Mouse (Mus musculus) liver, embryonic 12.5 days (tissue): ENCODE measurements at regions not wholly inside any gene's neighbourhood (a gene's known extent, or its start where the extent isn't known, plus 50 kb on each side); places are given as distances from the start of the nearest gene placed in this dataset.

Experiments
- ATAC-seq: fragments of 200-750 bp; cut with Nextera tagmentation; 2 replicates; pipeline ENCODE4 v1.8.0; 2017; ENCODE audit warnings: moderate number of reproducible peaks, mild to moderate bottlenecking, moderate library complexity
- H3K27ac ChIP-seq: fragments of 300-500 bp; sonication (generic); 2 replicates; pipeline ENCODE4 v1.5.1; 2016; ENCODE audit warnings: mild to moderate bottlenecking
- H3K27me3 ChIP-seq: fragments of 300-500 bp; sonication (generic); replicated peaks from 2 replicates; pipeline ENCODE4 v1.6.1; 2016; ENCODE audit warnings: mild to moderate bottlenecking, moderate library complexity
- H3K36me3 ChIP-seq: fragments of 300-500 bp; sonication (generic); 2 replicates; pipeline ENCODE4 v1.6.1; 2016; ENCODE audit warnings: mild to moderate bottlenecking, moderate library complexity
- H3K4me1 ChIP-seq: fragments of 300-500 bp; sonication (generic); 2 replicates; pipeline ENCODE4 v1.6.1; 2016
- H3K4me2 ChIP-seq: fragments of 300-500 bp; sonication (generic); 2 replicates; pipeline ENCODE4 v1.6.1; 2016; ENCODE audit warnings: mild to moderate bottlenecking, moderate library complexity
- H3K4me3 ChIP-seq: fragments of 300-500 bp; sonication (generic); 2 replicates; pipeline ENCODE4 v1.5.1; 2016; ENCODE audit warnings: mild to moderate bottlenecking, moderate library complexity
- H3K9ac ChIP-seq: fragments of 300-500 bp; sonication (generic); 2 replicates; pipeline ENCODE4 v1.6.1; 2016; ENCODE audit warnings: mild to moderate bottlenecking, moderate library complexity
- H3K9me3 ChIP-seq: fragments of 300-500 bp; sonication (generic); replicated peaks from 2 replicates; pipeline ENCODE4 v1.6.1; 2016; ENCODE audit warnings: mild to moderate bottlenecking, moderate library complexity
- WGBS: fragments of 180-500 bp; shearing (Covaris S2); methylation state at CpG from one replicate; pipeline ENCODE4 v1.1.7; 2016; ENCODE audit not compliant: insufficient replicate concordance; 5-methylcytosine and 5-hydroxymethylcytosine counted together

GRCm38 (mm10) chr3:115817771-115818170 lies 69.9 kb upstream of the Dph5 start:
- no peak overlapping the region for H3K9ac ChIP-seq
- H3K4me2 ChIP-seq = no peak overlapping the region
- ATAC-seq = no peak
- peaks cover 74% of the 10 kb centered on the region for H3K4me1 ChIP-seq
- no peaks in the 10 kb centered on the region for H3K27me3 ChIP-seq
- H3K36me3 ChIP-seq = no peaks in the 10 kb centered on the region
- 81% methylated on average over 5 of the region's 5 CpGs for WGBS
- H3K27ac ChIP-seq = no peak overlapping the region
- no peak overlapping the region for H3K4me3 ChIP-seq
- H3K9me3 ChIP-seq = no peaks in the 10 kb centered on the region

DNA sequence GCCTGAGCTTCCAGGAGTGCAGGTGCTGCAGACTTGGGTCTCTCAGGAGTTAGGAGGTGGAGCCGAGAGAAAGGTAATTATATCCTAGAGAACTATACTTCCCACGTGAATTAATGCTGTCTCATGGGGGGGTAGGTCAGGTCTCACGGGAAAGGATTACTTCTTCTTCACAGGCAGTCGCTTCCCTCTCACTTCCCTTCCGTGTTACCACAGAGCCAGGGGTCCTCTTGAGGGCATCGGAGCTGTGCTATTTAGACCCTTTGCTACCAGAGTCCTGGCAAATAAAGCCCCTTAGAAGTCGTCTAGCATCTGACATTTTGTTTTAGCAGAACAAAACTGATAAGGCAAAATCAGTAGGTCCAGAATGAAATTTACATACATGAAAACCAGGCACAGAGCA lies 68.9 kb upstream of the Dph5 start:
- ATAC-seq = no peak
- Histone ChIP-seq H3K27me3 (no peaks in the 10 kb centered on the region), H3K4me3 (no peak overlapping the region), H3K36me3 (no peaks in the 10 kb centered on the region), H3K27ac (no peak overlapping the region), H3K9me3 (no peaks in the 10 kb centered on the region), H3K4me1 (peaks cover 74% of the 10 kb centered on the region), H3K9ac (no peak overlapping the region), H3K4me2 (peak overlapping the region; percentile 65)
- WGBS = 19% methylated on average over 7 of the region's 7 CpGs

DNA sequence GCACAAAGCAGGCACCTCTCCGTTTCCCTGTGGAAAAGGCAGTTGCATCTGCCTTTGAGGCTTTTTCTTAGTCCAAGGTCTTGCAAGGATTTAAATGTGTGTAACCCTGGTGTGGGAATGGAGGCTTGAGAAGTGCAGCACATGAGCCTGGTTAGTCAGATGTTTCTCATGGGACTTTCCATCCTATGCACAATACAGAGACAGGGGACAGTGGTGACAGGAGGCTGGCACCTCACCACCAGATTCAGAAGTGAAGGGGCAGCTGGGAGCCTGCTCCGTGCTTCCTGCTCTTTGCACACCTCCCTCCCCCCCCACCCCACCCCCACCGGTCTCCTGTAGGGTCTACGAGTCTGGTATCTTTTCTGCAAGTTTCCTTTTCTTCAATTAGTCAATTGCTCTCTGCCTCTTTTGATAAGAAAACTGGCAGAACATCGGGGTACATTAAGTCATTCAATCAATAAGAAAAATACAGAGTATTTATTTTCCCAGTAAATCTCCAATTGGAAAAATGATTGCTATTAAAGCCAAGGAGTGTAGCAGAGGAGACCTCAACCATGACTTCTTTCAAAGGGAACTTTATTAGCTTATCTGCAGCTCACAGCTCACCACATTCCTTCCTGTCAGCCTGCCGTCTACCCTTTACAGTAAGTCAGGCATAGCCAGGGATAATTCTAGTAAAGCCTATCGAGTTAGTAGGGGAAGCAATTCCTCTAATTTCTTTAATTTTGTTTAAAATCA lies 68.1 kb upstream of the Dph5 start:
- H3K4me3 ChIP-seq = peak overlapping the region; percentile 27
- peak; percentile 71 for ATAC-seq
- peak overlapping the region; percentile 71 for H3K27ac ChIP-seq
- peaks cover 72% of the 10 kb centered on the region for H3K4me1 ChIP-seq
- no peaks in the 10 kb centered on the region for H3K9me3 ChIP-seq
- H3K9ac ChIP-seq = peak overlapping the region; percentile 36; the same call in 1 of the 2 replicates
- H3K36me3 ChIP-seq = no peaks in the 10 kb centered on the region
- peak overlapping the region; percentile 65 for H3K4me2 ChIP-seq
- H3K27me3 ChIP-seq = no peaks in the 10 kb centered on the region
- WGBS = 6% methylated on average over 7 of the region's 7 CpGs

DNA sequence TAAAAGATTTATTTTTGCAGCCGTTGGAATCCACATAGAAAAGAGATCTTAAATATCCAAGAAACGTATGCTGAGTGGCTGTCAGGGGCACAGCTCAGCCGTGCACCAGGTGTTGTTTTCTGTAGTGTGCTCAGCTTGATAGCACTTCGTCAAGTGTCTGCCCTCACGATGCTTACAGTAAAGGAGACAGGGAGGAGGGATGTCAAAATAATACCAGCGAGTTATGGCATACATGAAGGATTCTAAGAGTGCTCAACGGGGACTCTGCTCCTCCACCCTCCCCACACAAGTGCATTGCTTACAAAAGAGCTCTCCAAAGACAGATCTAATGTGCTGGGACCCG lies 67.5 kb upstream of the Dph5 start:
- WGBS = 12% methylated on average over 8 of the region's 8 CpGs
- Histone ChIP-seq H3K27me3 (no peaks in the 10 kb centered on the region), H3K36me3 (no peaks in the 10 kb centered on the region), H3K9me3 (no peaks in the 10 kb centered on the region), H3K4me1 (peaks cover 67% of the 10 kb centered on the region), H3K4me2 (peak overlapping the region; percentile 65), H3K9ac (peak overlapping the region; percentile 36; the same call in 1 of the 2 replicates), H3K4me3 (peak overlapping the region; percentile 27), H3K27ac (0 out of 2 replicates have a peak overlapping the region, but pooled peaks have one; percentile 20)
- ATAC-seq = peak; percentile 61

- Histone ChIP-seq H3K4me1 (peaks cover 52% of the 10 kb centered on the region), H3K9me3 (no peaks in the 10 kb centered on the region), H3K27me3 (no peaks in the 10 kb centered on the region), H3K27ac (no peak overlapping the region), H3K36me3 (no peaks in the 10 kb centered on the region), H3K4me3 (no peak overlapping the region), H3K4me2 (no peak overlapping the region), H3K9ac (no peak overlapping the region)
- WGBS = 57% methylated on average over 2 of the region's 2 CpGs
- no peak for ATAC-seq
Measured at GRCm38 (mm10) chr3:115821627-115822026, 66.0 kb upstream of the Dph5 start.

- Histone ChIP-seq H3K36me3 (no peaks in the 10 kb centered on the region), H3K4me2 (no peak overlapping the region), H3K4me1 (peaks cover 43% of the 10 kb centered on the region), H3K27me3 (no peaks in the 10 kb centered on the region), H3K4me3 (no peak overlapping the region), H3K9ac (no peak overlapping the region), H3K9me3 (no peaks in the 10 kb centered on the region), H3K27ac (no peak overlapping the region)
- 71% methylated on average over 6 of the region's 6 CpGs for WGBS
- no peak for ATAC-seq
Measured at GRCm38 (mm10) chr3:115822491-115822890, 65.1 kb upstream of the Dph5 start.

- Histone ChIP-seq H3K36me3 (no peaks in the 10 kb centered on the region), H3K4me3 (no peak overlapping the region), H3K27ac (no peak overlapping the region), H3K9me3 (no peaks in the 10 kb centered on the region), H3K4me1 (peaks cover 31% of the 10 kb centered on the region), H3K27me3 (no peaks in the 10 kb centered on the region), H3K9ac (no peak overlapping the region), H3K4me2 (no peak overlapping the region)
- ATAC-seq = no peak
- WGBS = 74% methylated on average over 5 of the region's 5 CpGs
Measured at GRCm38 (mm10) chr3:115823741-115824140, 63.9 kb upstream of the Dph5 start.

DNA sequence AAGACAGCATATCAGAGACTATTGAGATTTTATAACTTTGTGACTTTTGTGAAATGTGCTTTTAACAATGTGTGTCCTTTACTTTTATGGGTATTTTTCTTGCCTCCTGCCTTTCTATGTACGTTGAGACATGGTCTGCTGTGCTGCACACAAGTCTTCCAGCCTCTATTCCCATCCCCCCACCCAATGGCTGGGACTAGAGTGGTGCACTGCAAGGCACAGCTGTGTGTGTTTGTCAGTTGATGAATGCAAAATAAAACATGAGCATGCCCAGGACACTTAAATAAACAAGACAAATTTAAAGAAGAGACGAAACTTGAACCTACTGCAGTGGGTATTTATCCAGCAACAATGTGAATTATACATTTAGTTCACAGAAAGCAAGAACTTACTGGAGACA lies 62.8 kb upstream of the Dph5 start:
- Histone ChIP-seq H3K9ac (no peak overlapping the region), H3K4me2 (no peak overlapping the region), H3K27ac (no peak overlapping the region), H3K36me3 (no peaks in the 10 kb centered on the region), H3K4me3 (no peak overlapping the region), H3K27me3 (no peaks in the 10 kb centered on the region), H3K9me3 (no peaks in the 10 kb centered on the region), H3K4me1 (peaks cover 20% of the 10 kb centered on the region)
- 52% methylated on average over 2 of the region's 2 CpGs for WGBS
- no peak for ATAC-seq

DNA sequence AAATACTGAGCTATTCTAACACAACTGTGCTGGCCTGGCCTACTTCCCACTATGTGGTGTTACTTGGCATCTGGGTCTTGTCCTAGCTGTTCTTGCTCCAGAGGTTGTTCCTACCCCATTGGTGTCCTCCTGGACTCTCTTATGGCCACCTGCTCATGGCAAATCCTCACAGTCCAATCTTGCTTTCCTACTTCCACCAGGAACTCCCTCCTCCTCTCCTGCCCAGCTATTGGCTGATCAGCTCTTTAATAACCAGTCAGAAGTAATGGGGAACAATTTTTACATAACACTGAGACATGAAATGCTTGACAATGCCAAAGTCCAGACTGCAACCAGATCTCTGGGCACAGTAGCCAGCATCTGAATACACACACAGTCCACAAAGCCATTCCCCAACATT lies 52.3 kb upstream of the Dph5 start:
- no peak overlapping the region for H3K4me3 ChIP-seq
- no peaks in the 10 kb centered on the region for H3K36me3 ChIP-seq
- H3K4me1 ChIP-seq = no peaks in the 10 kb centered on the region
- H3K27me3 ChIP-seq = no peaks in the 10 kb centered on the region
- no peak overlapping the region for H3K9ac ChIP-seq
- no peak overlapping the region for H3K27ac ChIP-seq
- ATAC-seq = no peak
- no peaks in the 10 kb centered on the region for H3K9me3 ChIP-seq
- no peak overlapping the region for H3K4me2 ChIP-seq

GRCm38 (mm10) chr3:115837617-115838216 lies 49.9 kb upstream of the Dph5 start:
- Histone ChIP-seq H3K27ac (no peak overlapping the region), H3K4me2 (no peak overlapping the region), H3K27me3 (no peaks in the 10 kb centered on the region), H3K9ac (no peak overlapping the region), H3K4me1 (no peaks in the 10 kb centered on the region), H3K9me3 (no peaks in the 10 kb centered on the region), H3K4me3 (no peak overlapping the region), H3K36me3 (no peaks in the 10 kb centered on the region)
- ATAC-seq = no peak
- 77% methylated on average over 1 of the region's 1 CpGs for WGBS
